Mouse (Mus musculus) urinary bladder, postnatal 14 days (tissue): Measurements from ENCODE around the gene Trabd.

Source experiments
- DNase-seq: peaks from one replicate; pipeline ENCODE4 v3.0.0; 2021; ENCODE audit warnings: low spot score

Trabd gene

DNA sequence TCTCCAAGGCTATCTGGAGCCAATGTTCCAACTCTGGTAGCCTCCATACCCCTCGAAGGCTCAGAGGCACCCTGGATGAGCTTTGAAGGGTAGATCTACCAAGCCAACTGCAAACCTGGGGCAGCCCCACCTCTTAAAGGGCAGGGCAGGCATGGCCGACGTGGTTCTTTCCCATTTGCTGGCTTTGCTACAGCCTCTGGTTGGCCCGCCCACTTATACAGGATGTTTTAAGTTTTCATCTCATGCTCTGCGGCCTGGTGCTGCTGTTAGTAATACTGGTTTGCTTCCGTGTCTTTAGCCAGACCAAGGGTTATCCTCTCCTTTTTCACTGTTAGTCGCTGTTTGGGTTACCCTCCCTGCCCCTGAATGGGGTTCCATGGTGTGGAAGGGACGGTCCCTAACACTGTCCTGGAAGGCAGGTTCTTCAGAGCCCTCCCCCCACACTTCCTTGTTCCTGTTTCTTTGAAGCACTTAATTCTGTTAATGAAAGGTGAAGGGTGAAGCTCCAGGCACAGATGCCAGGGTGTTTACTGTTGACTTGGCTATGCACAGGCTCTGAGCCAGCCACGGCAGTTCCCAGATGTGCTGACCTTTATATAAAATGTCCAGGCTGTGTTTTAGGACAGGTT, 3.4 kb downstream of the Trabd start:
- DNase-seq, result peak; percentile 74

DNA sequence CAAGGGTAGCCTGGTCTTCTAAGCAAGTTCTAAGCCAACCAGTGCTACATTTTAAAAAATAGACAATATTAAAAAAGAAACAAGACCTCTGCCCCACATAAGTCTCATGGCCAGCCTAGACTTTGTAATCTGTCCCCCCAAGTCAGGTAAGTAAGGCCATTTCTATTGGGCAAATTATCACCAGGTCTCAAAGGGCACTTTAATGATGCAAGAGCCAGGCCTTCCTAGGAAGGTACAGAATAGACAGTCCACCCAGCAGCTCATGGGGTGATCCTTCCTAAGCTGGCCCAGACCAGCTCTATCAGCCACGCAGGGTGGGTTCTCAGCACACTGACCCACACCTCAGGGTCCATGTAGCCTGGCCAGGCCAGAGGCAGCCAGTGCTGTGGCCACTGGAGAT, 9.0 kb downstream of the Trabd start:
- DNase-seq, result no peak

DNA sequence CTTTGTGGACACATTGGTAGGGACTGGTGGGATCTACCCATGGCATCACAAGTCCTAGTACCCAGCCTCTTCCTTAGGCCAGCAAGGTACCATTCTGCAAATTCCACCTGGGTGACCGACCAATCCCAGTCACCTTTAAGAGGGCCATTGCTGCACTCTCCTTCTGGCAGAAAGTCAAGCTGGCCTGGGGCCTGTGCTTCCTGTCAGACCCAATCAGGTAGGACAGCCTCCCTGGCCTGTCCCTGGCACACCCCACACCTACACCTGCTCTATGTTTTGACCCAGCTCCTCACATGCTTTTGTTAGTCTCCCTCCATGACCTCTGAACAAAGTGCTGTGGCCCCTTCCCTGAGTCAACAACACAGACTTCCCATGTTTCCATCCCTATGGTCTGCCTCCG, 9.9 kb downstream of the Trabd start:
- no peak for DNase-seq

DNA sequence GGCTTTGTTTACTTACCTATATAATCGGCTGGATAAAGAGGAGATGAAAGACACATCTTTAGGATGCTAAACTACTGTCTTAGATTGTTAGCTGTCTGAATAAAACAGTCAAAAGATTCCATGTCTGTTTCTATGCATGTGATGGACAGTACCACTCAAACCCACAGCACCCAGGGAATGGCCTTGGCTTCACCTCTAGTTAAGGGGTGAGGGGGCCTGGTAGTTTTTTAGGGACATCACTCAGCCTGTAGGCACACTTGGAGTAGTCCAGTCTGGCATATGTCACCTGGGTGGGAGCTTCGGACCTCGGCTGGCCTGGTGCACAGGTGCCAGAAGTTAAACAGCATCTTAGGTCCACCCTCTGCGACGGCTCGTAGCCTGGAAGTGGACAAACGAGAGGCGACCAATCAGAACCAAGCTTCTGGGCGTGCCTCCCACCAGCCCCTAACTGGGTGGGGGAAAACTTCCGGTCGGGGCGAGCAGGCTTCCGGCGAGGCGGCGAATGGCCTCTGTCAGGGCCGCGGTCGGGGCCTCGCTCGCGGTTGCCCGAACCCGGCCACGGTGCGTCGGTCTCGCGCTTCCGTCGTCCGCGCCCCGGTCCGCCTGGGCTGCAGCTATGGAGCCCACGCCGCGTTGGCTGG, 13.8 kb downstream of the Trabd start, which contains the start of gene Selenoo:
Selenoo (plus strand) TSS at position 478 of the 641 bp plus-strand sequence.
- DNase-seq, result peak; percentile 93

DNA sequence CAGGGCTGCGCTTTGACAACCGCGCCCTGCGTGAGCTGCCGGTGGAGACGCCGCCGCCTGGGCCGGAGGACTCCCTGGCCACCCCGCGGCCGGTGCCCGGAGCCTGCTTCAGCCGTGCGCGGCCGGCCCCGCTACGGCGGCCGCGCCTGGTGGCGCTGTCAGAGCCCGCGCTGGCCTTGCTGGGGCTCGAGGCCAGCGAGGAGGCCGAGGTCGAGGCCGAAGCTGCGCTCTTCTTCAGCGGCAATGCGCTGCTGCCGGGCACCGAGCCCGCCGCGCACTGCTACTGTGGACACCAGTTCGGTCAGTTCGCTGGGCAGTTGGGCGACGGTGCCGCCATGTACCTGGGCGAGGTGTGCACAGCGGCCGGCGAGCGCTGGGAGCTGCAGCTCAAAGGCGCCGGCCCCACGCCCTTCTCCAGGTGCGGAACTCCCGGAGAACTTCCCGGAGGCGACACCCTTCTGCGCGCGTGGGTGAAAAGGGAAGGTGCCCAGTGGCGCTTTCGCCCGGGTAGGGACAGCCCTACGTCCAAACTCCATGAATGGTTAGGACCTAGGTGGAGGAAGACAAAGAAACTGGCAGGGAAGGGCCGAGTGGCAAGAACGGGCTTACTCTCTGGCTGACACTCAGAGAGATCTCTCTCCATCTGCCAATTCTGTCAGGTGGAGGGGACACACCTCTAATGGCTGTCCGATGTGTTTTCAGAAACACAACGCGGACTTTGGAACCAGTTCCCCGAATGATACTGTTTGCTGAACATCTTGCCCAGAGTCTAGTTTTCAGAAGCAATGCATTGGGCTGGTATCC, 14.5 kb downstream of the Trabd start:
- DNase-seq, result peak; percentile 22

DNA sequence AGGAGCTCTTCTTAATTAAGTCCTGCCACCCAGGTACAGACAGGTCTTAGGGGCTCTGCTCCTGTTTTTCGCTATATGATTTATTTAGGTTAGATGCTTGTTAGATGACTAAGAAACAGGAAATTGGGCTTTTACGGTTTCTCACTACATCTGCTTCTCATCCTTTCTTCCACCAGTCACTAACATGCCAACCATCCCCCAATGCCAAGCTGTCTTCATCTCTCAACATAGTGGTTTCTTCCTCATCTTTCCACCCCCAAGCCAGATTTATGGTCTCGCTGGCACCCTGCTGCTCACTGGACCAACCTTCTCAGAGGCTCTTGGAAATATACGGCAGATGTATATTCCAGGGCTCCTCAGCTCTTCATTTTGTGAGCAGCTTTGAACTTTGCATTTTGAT, 15.7 kb downstream of the Trabd start:
- DNase-seq, result no peak

DNA sequence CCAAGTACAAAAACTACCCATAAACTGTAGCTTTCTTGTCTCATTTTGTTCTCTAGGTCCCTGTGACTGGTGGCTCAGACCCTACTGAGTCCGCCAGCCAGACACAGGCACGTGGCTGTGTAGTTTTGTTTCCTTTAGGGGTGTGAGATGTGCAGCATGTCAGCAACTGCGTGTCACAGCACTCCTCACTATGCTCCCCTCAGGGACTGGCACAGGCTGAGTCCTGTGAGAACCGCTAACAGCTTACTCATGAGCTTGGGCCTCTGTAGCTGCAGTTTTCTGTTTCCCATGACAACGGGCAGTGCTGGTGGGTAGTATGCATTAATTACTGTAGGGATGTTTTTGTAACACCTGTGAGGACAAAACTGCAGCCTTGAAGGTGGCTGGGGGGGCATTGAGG, 17.3 kb downstream of the Trabd start:
- DNase-seq, result no peak

DNA sequence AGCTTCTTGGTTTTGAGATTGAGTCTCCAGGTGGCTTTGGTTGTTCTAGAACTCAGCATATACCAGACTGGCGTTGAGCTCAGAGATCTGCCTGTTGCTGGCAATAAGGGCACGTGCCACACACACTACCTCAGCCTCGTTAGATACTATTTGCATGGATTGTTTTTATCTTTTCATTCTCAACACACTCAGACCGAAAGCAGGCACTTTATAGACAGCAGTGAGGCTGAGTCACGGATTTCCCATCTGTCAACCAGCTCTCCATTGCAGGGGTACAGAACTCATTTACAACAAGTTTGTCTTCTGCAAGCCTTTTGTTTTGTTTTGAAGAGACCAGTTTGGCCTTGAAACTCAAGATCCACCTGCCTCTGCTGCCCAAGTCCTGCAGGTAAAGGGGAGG, 22.5 kb downstream of the Trabd start:
- no peak for DNase-seq

DNA sequence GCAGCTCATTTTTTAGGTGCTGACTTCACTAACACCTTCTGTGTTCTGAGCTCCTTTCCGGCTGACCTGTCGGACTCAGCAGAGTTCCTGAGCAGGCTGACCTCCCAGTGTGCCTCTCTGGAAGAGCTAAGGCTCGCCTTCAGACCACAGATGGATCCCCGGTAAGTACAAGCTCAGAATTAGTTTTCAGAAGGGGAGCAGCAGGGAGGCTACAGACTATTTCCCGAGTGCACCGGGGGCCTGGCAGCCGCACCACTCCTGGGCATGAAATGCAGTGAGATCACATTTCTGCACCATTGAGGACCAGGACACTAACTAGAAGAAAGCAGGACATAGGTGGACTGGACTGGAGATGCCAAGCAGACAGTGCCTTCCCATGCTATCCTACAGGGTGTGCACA, 23.7 kb downstream of the Trabd start:
- DNase-seq, result no peak

DNA sequence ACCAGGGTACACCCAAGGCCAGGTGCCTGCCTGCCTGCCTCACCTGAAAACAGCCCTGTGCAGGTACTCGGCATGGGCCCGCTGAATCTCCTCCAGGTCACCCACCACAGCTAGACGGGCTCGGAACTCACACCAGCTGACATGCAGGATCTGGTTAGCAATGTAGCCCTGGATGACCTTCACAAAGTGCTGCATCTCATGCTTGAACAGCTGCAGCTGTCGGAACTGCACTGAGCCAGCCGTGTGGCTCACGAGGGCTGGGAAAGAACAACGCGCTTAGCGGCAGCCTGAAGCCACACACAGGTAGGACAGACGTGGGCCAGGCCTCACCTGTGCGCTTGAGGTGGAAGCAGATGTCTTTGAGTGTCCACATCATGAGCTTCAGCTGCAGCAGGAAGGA, 25.9 kb downstream of the Trabd start:
- DNase-seq, result no peak

DNA sequence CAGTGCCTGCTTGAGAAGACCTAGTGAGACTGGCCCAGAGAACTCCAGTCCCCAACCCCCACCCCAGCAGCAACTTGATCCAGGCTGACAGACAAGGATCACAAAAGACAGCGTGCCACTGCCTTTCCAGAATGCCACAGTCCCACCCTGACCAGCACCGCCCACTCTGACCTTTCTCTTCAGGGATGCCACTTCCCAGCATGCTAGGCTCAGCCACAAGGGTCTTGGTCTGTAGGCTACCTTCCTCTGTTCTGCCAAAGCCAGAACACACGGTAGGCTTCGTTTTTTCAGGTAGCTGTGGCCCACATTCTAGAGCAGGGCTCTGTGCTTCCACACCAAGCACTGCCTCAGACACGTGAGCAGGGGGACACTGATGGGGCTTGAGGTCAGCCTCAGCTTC, 27.7 kb downstream of the Trabd start:
- DNase-seq, result no peak

DNA sequence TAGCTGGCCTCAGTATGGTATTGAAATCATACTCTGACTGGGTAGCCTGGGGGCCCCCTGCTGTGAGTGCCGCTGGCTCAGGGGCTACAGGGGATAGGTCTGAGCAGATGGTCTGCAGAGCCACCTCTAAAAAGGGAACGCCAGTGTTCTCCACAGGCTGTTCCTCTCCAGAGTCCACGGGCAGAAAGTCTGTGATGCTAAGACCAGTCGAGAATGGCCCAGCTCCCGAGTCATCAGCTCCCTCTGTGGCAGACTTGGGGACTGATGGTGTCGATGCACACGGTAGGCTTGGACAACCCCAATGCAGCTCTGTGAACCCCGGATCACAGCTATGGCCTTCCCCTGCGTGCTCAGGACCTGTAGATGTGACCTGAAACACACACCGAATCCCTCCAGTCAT, 29.0 kb downstream of the Trabd start:
- DNase-seq, result no peak

DNA sequence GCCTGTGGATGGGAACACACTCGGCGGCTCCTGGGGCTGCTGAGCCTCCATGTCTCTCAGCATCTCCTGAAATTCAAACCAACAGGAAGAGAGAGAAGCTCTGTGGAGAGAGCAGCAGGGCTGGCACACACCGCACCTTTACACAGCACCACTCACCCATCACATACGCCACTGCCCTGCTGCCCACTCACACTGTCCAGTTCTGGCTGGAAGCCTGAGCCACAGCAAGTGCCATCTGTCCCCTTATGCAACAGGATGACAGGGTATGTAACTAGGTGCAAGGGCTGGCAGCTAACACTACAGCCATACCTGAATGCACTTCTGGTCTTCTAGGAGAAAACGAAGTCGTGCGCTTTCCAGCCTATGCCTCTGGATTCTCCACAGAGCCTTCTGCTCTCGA, 29.5 kb downstream of the Trabd start:
- DNase-seq, result no peak

DNA sequence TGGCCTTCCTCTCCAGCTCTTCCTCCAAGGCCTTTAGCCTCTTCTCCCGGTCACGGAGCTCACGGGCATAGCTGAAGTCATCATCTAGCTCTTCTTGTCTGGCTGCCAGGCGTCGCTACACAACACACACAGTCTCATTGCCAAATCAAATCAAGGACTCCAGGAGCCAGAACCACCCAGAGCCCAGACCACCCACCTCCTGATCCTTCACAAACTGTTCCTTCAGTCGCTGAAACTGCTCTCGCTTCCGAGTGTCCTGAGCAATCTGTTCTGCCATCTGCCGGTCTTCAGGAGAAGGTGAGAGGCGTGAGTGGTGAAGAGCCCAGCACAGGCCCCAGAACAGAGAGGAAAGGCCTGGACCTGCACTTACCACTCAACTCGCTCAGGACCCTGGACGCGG, 31.1 kb downstream of the Trabd start:
- no peak for DNase-seq

DNA sequence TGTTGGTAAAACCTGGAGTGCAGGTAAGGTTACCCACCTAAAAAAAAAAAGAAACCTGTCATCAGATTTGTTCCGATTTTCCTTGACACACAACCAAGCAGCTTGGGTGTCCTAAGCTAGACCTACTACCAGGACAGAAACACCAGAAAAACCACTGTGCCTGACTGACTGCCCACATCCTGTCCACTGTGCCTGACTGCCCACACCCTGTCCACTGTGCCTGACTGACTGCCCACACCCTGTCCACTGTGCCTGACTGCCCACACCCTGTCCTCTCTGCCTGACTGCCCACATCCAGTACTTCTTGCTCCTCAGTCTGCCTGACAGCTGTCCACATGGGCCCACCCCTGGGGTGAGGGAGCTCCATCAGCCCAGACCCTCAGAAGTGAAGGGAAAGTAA, 32.1 kb downstream of the Trabd start:
- no peak for DNase-seq

DNA sequence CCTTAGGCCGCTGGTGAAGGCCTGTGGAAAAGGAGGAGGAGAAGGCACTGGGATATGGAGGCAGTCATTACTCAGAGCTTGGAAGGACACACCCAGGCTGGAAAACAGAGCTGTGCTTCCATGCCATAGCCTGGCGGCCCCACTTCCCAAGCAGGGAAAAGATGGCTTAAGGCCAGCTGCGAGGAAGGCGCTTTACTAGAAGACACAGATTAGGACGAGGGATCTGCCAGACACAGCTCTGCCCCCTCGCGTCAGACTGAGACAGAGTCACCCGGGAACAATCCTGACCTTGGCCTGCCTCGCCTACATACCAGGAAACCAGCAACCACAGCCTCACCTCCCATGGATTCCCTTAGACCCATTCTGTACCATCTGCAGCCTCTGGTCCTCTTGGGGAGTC, 35.2 kb downstream of the Trabd start:
- no peak for DNase-seq

DNA sequence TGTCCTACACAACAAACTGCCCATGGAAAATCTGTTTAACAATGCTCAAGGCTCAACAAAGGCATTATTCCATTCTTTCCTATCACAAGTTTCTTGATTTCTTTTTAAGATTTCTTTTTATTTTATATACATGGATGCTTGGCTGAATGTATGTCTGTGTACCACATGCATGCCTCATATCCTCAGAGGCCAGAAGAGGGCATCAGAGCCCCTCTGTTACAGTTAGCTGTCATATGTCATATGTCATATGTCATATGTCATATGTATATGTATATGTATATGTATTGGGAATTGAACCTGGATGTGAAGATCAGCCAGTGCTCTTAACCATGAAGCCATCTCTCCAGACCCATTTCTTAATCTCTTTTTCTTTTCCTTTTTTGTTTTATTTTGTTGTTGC, 43.1 kb downstream of the Trabd start:
- no peak for DNase-seq

DNA sequence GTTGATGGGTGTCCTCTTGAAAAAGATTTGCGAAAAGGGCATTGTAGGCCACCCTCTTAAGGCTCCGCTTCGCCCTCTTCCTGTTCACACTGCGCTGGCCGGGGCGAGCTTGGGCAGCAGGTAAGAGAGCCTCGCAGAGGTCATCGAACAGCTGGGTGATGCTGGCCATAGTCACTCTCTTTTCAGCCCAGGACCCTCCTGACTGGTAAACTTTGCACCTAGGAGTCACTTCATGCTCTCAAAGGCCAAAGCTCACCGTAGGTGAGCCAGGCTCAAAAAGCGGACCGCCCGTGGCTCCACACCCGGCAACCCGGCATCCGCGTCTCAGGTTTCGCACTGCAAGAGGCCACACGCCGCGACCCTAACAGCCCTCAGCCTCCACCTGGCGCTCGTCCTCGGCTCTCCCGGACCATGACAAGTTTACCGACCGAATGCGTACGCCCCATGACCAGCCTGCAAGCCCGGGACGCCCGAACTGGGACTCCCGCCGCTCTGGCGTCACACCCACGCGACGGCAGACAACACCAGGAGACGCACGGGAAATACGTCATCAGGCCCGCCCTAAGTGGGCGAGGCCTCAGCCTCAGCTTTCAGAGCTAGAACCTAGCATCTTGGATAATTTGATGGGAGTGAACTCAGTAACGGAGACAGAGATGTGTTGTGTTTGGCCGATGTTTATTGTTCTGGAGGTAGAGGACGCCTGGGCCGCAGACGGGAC, 47.9 kb downstream of the Trabd start, which contains the start of gene Tubgcp6:
Tubgcp6 (minus strand) TSS at position 464 of the 718 bp plus-strand sequence.
- DNase-seq, result peak; percentile 93

DNA sequence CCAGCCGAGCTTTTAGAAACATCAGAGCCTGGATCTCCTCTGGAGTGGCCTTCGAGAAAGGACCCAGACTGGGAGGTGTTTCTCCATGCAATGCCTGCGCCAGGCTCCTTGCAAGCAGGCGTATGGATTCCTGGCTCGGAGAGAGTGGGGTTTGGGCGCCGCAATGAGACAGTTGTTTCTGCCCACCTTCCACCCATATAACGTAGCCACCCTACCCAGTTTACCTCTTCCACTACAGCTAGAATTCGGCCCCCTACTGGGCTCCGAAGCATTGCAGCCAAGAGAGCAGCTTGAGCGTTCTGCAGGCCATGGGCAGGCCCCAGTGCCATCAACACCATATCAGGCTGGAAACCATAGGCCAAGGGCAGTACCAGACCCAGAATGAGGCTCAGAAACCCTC, 48.7 kb downstream of the Trabd start:
- DNase-seq, result peak; percentile 24

DNA sequence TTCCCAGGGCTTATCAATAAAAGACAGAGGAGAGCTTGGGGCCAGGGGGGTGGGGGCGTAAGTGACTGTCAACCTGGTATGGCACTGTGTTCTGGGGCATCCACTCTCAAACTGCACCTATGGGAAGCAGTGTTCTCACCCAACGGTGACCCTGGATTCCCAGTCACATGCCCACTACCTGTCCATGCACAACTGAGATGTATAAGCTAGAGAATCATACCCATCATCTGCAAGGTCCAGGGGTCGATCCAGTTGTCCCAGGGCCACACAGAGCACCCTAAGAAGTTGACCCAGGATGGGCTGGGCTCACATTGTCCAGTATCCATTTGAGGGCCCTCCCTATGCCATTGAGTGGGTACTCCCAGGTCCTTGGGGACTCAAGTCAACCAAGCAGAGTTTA, 49.4 kb downstream of the Trabd start:
- no peak for DNase-seq

DNA sequence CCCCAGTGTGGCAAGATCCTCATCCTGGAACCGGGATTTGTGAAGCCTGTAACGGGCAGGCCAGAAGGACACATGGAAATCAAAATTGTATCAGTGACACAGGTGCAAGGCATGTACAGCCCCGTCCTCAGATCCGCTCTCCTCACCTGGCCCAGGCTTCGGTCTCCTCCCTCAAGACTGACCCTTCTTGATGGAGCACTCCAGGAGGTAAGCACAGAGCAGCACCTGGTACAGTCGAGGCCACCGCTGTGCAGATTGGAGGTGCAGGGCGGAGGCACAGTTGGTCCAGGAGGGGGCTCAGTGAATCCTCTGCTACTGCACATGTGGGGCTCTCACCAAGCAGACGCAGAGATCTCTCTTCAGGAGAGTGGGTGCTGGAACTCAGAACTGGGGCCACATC, 50.4 kb downstream of the Trabd start:
- DNase-seq, result no peak

DNA sequence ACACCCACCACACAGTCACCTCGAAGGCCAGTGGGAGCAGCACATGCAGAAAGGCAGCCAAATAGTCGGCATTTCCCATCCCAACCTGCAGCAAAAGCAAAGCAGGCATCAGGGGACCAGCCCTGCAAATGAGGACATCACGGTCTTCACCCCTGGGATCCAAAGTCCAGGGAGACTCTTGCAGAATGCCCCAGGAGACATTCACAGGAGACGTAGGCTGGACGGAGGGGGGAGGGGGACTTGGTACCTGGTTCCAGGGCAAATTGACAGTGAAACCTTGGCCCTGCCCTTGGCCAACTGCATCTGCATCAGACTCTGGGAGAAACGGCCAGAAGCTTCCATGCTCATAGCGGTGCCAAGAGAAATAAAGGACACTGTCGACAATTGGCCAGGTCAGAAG, 51.7 kb downstream of the Trabd start:
- no peak for DNase-seq
